ENCODE assay signal across 1 mouse cellular context in the genomic region with DNA sequence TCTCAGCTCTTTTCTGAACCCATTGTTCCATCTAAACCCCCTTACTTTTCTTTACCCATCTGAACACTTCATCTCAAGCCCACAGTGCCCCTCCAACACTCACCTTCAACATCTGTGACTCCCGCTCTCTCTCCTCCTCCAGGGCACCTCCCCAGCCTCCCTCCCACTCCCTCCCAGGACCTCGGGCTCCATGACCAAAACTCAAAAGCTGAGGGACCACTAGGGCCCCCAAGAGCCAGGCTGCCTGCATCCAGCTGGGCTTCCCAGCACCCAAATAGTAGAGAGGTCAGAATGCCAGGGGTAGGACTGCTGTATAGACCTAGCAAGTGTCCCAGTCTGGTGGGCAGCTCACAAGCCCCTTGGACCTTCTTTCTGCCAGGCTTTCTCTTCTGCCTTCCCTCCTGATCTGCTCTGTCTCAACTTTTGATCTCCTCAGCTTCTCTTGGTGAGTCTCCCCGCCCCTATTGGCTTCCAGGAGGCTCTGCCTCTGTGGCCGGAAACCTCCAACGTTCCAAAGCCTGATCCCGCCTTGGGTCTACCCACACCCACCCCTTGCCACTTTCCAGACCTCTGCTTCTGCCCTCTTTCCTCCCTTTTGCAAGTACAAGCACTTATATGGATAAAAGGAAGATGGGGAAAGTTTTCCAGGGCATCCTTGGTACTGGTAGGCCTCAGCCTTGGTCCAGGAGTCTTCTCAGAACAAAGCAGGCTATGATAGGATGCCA.
TF ChIP-seq lines count a peak whose summit lies in the region.

Clec11a (minus strand) TSS at position 387 of the 725 bp plus-strand sequence.

TF ChIP-seq in MEL, 35 proteins besides CTCF, POLR2A, EP300 and RAD21 (continued from another document):
- TF ChIP-seq USF2 (IDR thresholded peaks at IDR 0.05; ENCODE audit: borderline replicate concordance in 1 of 2, insufficient read depth in 1 of 2, low read depth in 1 of 2, low read length in 2 of 2), result no peak
- no peak for TF ChIP-seq KAT2A (conservative IDR thresholded peaks at IDR 0.05; ENCODE audit: low read depth, low read length)
TF ChIP-seq in MEL: peak in this region for 0.
